In genomic region chr6:6183601-6184000, GRCm38 (mm10) we compare ENCODE assay signal across 12 mouse cellular contexts. TPM values are rescaled to one million over a fixed set of nuclear protein-coding genes. Genes with fewer than 3 reads are reported as not detected.
DNase-seq lines count a peak whose midpoint lies in the region; ATAC-seq and TF ChIP-seq lines count a peak whose summit lies in the region.
"Had no signal": no experiment of that assay in that cellular context is flagged by ENCODE, and none has a peak within 500 bp of the region (broad histone marks: within the 10 kb centered on the region; RNA-seq: fewer than 3 reads in every experiment).

No protein-coding gene starts in this region.

- no peaks in the 10 kb centered on the region for H3K27me3 ChIP-seq in heart, embryonic 14.5 days (ENCODE audit: control insufficient read depth, insufficient read depth, low read length)
- no peaks in the 10 kb centered on the region for H3K27me3 ChIP-seq in stomach, postnatal 0 days (ENCODE audit: control insufficient read depth, insufficient read depth, low read length)

- peak overlapping the region; percentile 54 for H3K4me2 ChIP-seq in heart, embryonic 14.5 days (ENCODE audit: low read length)
- no peak overlapping the region for H3K4me2 ChIP-seq in stomach, postnatal 0 days (replicated peaks; ENCODE audit: low read depth)

- DNase-seq in adrenal gland, adult 2 months: peak; percentile 38
- DNase-seq in adrenal gland, postnatal 4 days (ENCODE audit: low spot score in 2 of 2): no peak
- peak; percentile 14 for DNase-seq in lung, postnatal 10 days
- no peak for DNase-seq in lung, postnatal 25 days (ENCODE audit: low spot score)
- DNase-seq in stomach, postnatal 0 days (ENCODE audit: low spot score): no peak
- DNase-seq in adipocyte (ENCODE audit: low spot score): no peak
- DNase-seq in layer of hippocampus, adult 9-11 months: no peak
- DNase-seq: liver; midbrain, embryonic 14.5 days; thymus, postnatal 14 days had no signal

- ATAC-seq in heart, embryonic 14.5 days (ENCODE audit: insufficient number of reproducible peaks, insufficient read depth, low FRiP score, low read depth): peak; percentile 48
- ATAC-seq in stomach, postnatal 0 days (ENCODE audit: low FRiP score, low TSS enrichment): no peak
- ATAC-seq: hindbrain, postnatal 0 days had no signal

- peaks cover 20 to 25% of the 10 kb centered on the region in 2 experiments for H3K4me1 ChIP-seq in heart, embryonic 14.5 days (ENCODE audit: control insufficient read depth in 2 of 2, insufficient read depth in 2 of 2, low read length in 2 of 2)
- H3K4me1 ChIP-seq in stomach, postnatal 0 days (replicated peaks; ENCODE audit: control insufficient read depth, insufficient read depth): no peaks in the 10 kb centered on the region

- H3K9ac ChIP-seq in heart, embryonic 14.5 days (ENCODE audit: low read length): peak overlapping the region; percentile 28; the same call in 1 of the 2 replicates
- no peak overlapping the region for H3K9ac ChIP-seq in stomach, postnatal 0 days (ENCODE audit: low read length)

- peak overlapping the region; percentile 50 to 70 for H3K27ac ChIP-seq in heart, embryonic 14.5 days (replicated peaks in 1 of 2; ENCODE audit: control insufficient read depth in 1 of 2, insufficient read depth in 1 of 2, low read depth in 2 of 2, low read length in 2 of 2)
- no peak overlapping the region for H3K27ac ChIP-seq in stomach, postnatal 0 days (replicated peaks)
- H3K27ac ChIP-seq: hindbrain, postnatal 0 days had no signal

- WGBS in heart, embryonic 14.5 days: 7% methylated on average over 8 of the region's 8 CpGs
- WGBS in stomach, postnatal 0 days: 47% methylated on average over 8 of the region's 8 CpGs

- no peak overlapping the region for H3K4me3 ChIP-seq in heart, embryonic 14.5 days (ENCODE audit: control insufficient read depth in 1 of 2, insufficient read depth in 1 of 2, low read depth in 1 of 2, low read length in 2 of 2)
- H3K4me3 ChIP-seq in stomach, postnatal 0 days (ENCODE audit: low read depth, low read length): no peak overlapping the region

- TF ChIP-seq CTCF in stomach, postnatal 0 days (IDR thresholded peaks at IDR 0.05; ENCODE audit: low read depth): 0 out of 2 replicates have a peak, but pooled peaks have one; percentile 16

- peaks cover 9% of the 10 kb centered on the region; the same call in 1 of the 2 replicates for H3K36me3 ChIP-seq in heart, embryonic 14.5 days (ENCODE audit: control insufficient read depth, insufficient read depth, low read length)
- no peaks in the 10 kb centered on the region for H3K36me3 ChIP-seq in stomach, postnatal 0 days (ENCODE audit: control insufficient read depth, insufficient read depth, low read length)

- H3K9me3 ChIP-seq in heart, embryonic 14.5 days (ENCODE audit: control insufficient read depth, low read length): no peaks in the 10 kb centered on the region
- H3K9me3 ChIP-seq in stomach, postnatal 0 days (ENCODE audit: control insufficient read depth, low read length): no peaks in the 10 kb centered on the region

- TF ChIP-seq EP300 in stomach, postnatal 0 days (optimal IDR thresholded peaks at IDR 0.05): no peak

RNA-seq across cellular contexts. Expression of gene Slc25a13, which starts 33.4 kb away (rescaled TPM):
- 1 to 10 TPM; 9.1 to 9.7 TPM for total RNA-seq in adrenal gland, adult 2 months (2021)
- polyA plus RNA-seq in adrenal gland, adult 2 months (2012; rRNA removed): 2.3 and 2.9 TPM in 2 replicates
- 10 to 100 TPM; 50.9 to 60.0 TPM for total RNA-seq in adrenal gland, postnatal 4 days (2021)
- polyA plus RNA-seq in heart, embryonic 14.5 days (2014; fragmentation: Nextera tagmentation; extraction: Ambion mirVana): 56.4 and 68.3 TPM in 2 replicates
- 17.4 and 18.5 TPM in 2 replicates for polyA plus RNA-seq in stomach, postnatal 0 days (2015; fragmentation: Nextera tagmentation; extraction: Ambion mirVana)

Comparison
In these comparisons a context has a peak if more than half of its experiments do, and no peak if none do; other contexts are left out.
1. DNase-seq: peak in adrenal gland, adult 2 months (single experiment) and lung, postnatal 10 days (single experiment); none in adrenal gland, postnatal 4 days (0 of 2), lung, postnatal 25 days (single experiment), stomach, postnatal 0 days (single experiment), adipocyte (single experiment) and layer of hippocampus, adult 9-11 months (single experiment).